In the genomic region with DNA sequence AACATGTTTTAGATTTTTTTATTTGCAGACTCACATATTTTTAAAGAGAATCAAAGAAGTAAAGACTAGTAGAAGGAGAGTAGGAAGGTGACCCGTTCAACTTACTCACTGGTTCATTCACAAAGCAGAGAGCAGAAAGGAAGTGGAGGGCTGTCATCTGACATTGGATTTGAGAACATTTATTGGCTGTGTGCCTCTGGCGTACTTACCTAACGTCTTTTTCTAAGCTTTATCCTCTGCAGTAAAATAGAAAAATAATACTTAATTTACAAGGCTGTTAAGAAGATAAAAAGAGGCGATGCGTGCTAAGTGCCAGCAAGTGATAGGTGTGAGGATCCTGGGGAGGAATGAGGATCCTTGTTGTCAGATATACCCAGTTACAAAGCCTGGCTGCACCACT, we compare ENCODE assay signal across 20 mouse cellular contexts. TPM values are rescaled to one million over a fixed set of nuclear protein-coding genes. Genes with fewer than 3 reads are reported as not detected.
DNase-seq lines count a peak whose midpoint lies in the region; ATAC-seq and TF ChIP-seq lines count a peak whose summit lies in the region.
"Had no signal": no experiment of that assay in that cellular context is flagged by ENCODE, and none has a peak within 500 bp of the region (broad histone marks: within the 10 kb centered on the region; RNA-seq: fewer than 3 reads in every experiment).

No protein-coding gene starts in this region.

- no peaks in the 10 kb centered on the region for H3K9me3 ChIP-seq in heart, embryonic 14.5 days (ENCODE audit: control insufficient read depth, low read length)
- no peaks in the 10 kb centered on the region for H3K9me3 ChIP-seq in kidney, embryonic 16.5 days (ENCODE audit: low read length)
- no peaks in the 10 kb centered on the region for H3K9me3 ChIP-seq in stomach, postnatal 0 days (ENCODE audit: control insufficient read depth, low read length)
- H3K9me3 ChIP-seq: embryonic facial prominence, embryonic 10.5 days; hindbrain, embryonic 15.5 days; liver, embryonic 15.5 days had no signal

- TF ChIP-seq CTCF in gastrocnemius, adult 2 months (IDR thresholded peaks at IDR 0.05): no peak
- no peak for TF ChIP-seq CTCF in stomach, postnatal 0 days (IDR thresholded peaks at IDR 0.05; ENCODE audit: low read depth)

- H3K4me3 ChIP-seq in gastrocnemius, adult 2 months: no peak overlapping the region
- no peak overlapping the region for H3K4me3 ChIP-seq in heart, embryonic 14.5 days (ENCODE audit: control insufficient read depth in 1 of 2, insufficient read depth in 1 of 2, low read depth in 1 of 2, low read length in 2 of 2)
- no peak overlapping the region for H3K4me3 ChIP-seq in kidney, embryonic 16.5 days (ENCODE audit: low read length)
- H3K4me3 ChIP-seq in stomach, postnatal 0 days (ENCODE audit: low read depth, low read length): no peak overlapping the region
- H3K4me3 ChIP-seq: embryonic facial prominence, embryonic 10.5 days; hindbrain, embryonic 15.5 days; liver, embryonic 15.5 days; myocyte had no signal

- no peak for DNase-seq in gastrocnemius, adult 2 months
- DNase-seq in gastrocnemius, postnatal 36 days: no peak
- peak; percentile 45 for DNase-seq in kidney, adult 11 months
- no peak for DNase-seq in kidney, postnatal 4 days
- DNase-seq in thymus, postnatal 4 days: no peak
- no peak for DNase-seq in stomach, postnatal 0 days (ENCODE audit: low spot score)
- DNase-seq: cerebellum, adult 2 months; layer of hippocampus, postnatal 36 days; midbrain, embryonic 14.5 days; thymus, postnatal 36 days had no signal

- no peaks in the 10 kb centered on the region for H3K36me3 ChIP-seq in heart, embryonic 14.5 days (ENCODE audit: control insufficient read depth, insufficient read depth, low read length)
- no peaks in the 10 kb centered on the region for H3K36me3 ChIP-seq in kidney, embryonic 16.5 days (ENCODE audit: insufficient read depth, low read length)
- no peaks in the 10 kb centered on the region for H3K36me3 ChIP-seq in stomach, postnatal 0 days (ENCODE audit: control insufficient read depth, insufficient read depth, low read length)
- H3K36me3 ChIP-seq: embryonic facial prominence, embryonic 10.5 days; G1E; hindbrain, embryonic 15.5 days; liver, embryonic 15.5 days had no signal

- 22% methylated on average over 5 of the region's 5 CpGs for WGBS in heart, embryonic 14.5 days
- 25% methylated on average over 5 of the region's 5 CpGs for WGBS in kidney, embryonic 16.5 days
- WGBS in stomach, postnatal 0 days: 42% methylated on average over 5 of the region's 5 CpGs

- no peak for TF ChIP-seq EP300 in stomach, postnatal 0 days (optimal IDR thresholded peaks at IDR 0.05)

- peaks cover 18 to 42% of the 10 kb centered on the region in 2 experiments for H3K4me1 ChIP-seq in heart, embryonic 14.5 days (ENCODE audit: control insufficient read depth in 2 of 2, insufficient read depth in 2 of 2, low read length in 2 of 2)
- H3K4me1 ChIP-seq in kidney, embryonic 16.5 days (ENCODE audit: insufficient read depth, low read length): peaks cover 11% of the 10 kb centered on the region
- H3K4me1 ChIP-seq in stomach, postnatal 0 days (replicated peaks; ENCODE audit: control insufficient read depth, insufficient read depth): peaks cover 3% of the 10 kb centered on the region; the same call in 1 of the 2 replicates
- H3K4me1 ChIP-seq: liver, embryonic 15.5 days had no signal

- intact Hi-C loops in gastrocnemius, adult 2 months (cut with DNase I): loop anchor here (5.0 to 10.0 kb wide), 4 partner anchors 40 to 547 kb away; no protein-coding TSS in a partner anchor
- intact Hi-C loops in gastrocnemius, postnatal 36 days (cut with DNase I): no loop called here

- peak overlapping the region; percentile 60; the same call in 1 of the 2 replicates for H3K9ac ChIP-seq in heart, embryonic 14.5 days (ENCODE audit: low read length)
- no peak overlapping the region for H3K9ac ChIP-seq in kidney, embryonic 16.5 days (replicated peaks; ENCODE audit: low read length)
- no peak overlapping the region for H3K9ac ChIP-seq in stomach, postnatal 0 days (ENCODE audit: low read length)
- H3K9ac ChIP-seq: hindbrain, embryonic 15.5 days; liver, embryonic 15.5 days had no signal

- peak overlapping the region; percentile 3 for H3K4me2 ChIP-seq in heart, embryonic 14.5 days (ENCODE audit: low read length)
- peak overlapping the region; percentile 28; the same call in 1 of the 2 replicates for H3K4me2 ChIP-seq in kidney, embryonic 16.5 days (replicated peaks; ENCODE audit: low read depth, low read length)
- no peak overlapping the region for H3K4me2 ChIP-seq in stomach, postnatal 0 days (replicated peaks; ENCODE audit: low read depth)

- ATAC-seq in heart, embryonic 14.5 days (ENCODE audit: insufficient number of reproducible peaks, insufficient read depth, low FRiP score, low read depth): no peak
- no peak for ATAC-seq in kidney, embryonic 16.5 days (ENCODE audit: low FRiP score, low TSS enrichment)
- no peak for ATAC-seq in stomach, postnatal 0 days (ENCODE audit: low FRiP score, low TSS enrichment)
- ATAC-seq: activated CD4-positive, CD25-positive, alpha-beta regulatory T cell, adult 4 months had no signal

- H3K27me3 ChIP-seq in heart, embryonic 14.5 days (ENCODE audit: control insufficient read depth, insufficient read depth, low read length): no peaks in the 10 kb centered on the region
- no peaks in the 10 kb centered on the region for H3K27me3 ChIP-seq in kidney, embryonic 16.5 days (ENCODE audit: insufficient read depth, low read length)
- no peaks in the 10 kb centered on the region for H3K27me3 ChIP-seq in stomach, postnatal 0 days (ENCODE audit: control insufficient read depth, insufficient read depth, low read length)
- H3K27me3 ChIP-seq: hindbrain, embryonic 15.5 days; liver, embryonic 15.5 days had no signal

- H3K27ac ChIP-seq in gastrocnemius, adult 2 months: peak overlapping the region; percentile 68
- peak overlapping the region; percentile 94 to 95 for H3K27ac ChIP-seq in heart, embryonic 14.5 days (replicated peaks in 1 of 2; ENCODE audit: control insufficient read depth in 1 of 2, insufficient read depth in 1 of 2, low read depth in 2 of 2, low read length in 2 of 2)
- no peak overlapping the region for H3K27ac ChIP-seq in kidney, embryonic 16.5 days (ENCODE audit: low read length)
- H3K27ac ChIP-seq in stomach, postnatal 0 days (replicated peaks): no peak overlapping the region
- H3K27ac ChIP-seq: embryonic facial prominence, embryonic 10.5 days; hindbrain, embryonic 15.5 days; liver, embryonic 15.5 days had no signal

RNA-seq across cellular contexts. Expression of a gene that starts 24.7 kb away (rescaled TPM):
- 10 to 100 TPM; 34.5 to 69.7 TPM for total RNA-seq in gastrocnemius, adult 2 months (2021)
- total RNA-seq in gastrocnemius, postnatal 36 days (2021): 10 to 100 TPM; 32.1 to 59.9 TPM
- polyA plus RNA-seq in heart, embryonic 14.5 days (2014; fragmentation: Nextera tagmentation; extraction: Ambion mirVana): 66.9 and 73.8 TPM in 2 replicates
- polyA plus RNA-seq in kidney, embryonic 16.5 days (2015; fragmentation: Nextera tagmentation; extraction: Ambion mirVana): 24.5 and 27.4 TPM in 2 replicates
- 4.1 and 5.1 TPM in 2 replicates for polyA plus RNA-seq in stomach, postnatal 0 days (2015; fragmentation: Nextera tagmentation; extraction: Ambion mirVana)
- total RNA-seq: granulocyte monocyte progenitor cell, adult 5-6 weeks; megakaryocyte, adult 5-6 weeks had no signal
- polyA plus RNA-seq: activated CD4-positive, CD25-positive, alpha-beta regulatory T cell, adult 4 months; G1E had no signal

Comparison
In these comparisons a context has a peak if more than half of its experiments do, and no peak if none do; other contexts are left out.
1. H3K27ac ChIP-seq: peak in gastrocnemius, adult 2 months (single experiment) and heart, embryonic 14.5 days (2 of 2); none in kidney, embryonic 16.5 days (single experiment) and stomach, postnatal 0 days (single experiment).